Mouse (Mus musculus) c-Kit-positive CD71-positive TER-119-positive erythroid progenitor cells, embryonic 14.5 days (primary cell): ENCODE results near the gene R3hdm2.

Source experiments
- DNase-seq: peaks from one replicate; pipeline ENCODE4 v3.0.0-alpha.2; 2013; ENCODE audit warnings: low spot score

The R3hdm2 gene

GRCm38 (mm10) chr10:127546505-127546904 is 166.4 kb downstream of the R3hdm2 start:
- no peak for DNase-seq

- no peak for DNase-seq
These were observed 168.1 kb downstream of the R3hdm2 start for GRCm38 (mm10) chr10:127548236-127548635.
